Comparison of ENCODE assay signal across 8 mouse cellular contexts in genomic region chr8:47941028-47941427, GRCm38 (mm10). TPM values are rescaled to one million over a fixed set of nuclear protein-coding genes. Genes with fewer than 3 reads are reported as not detected.
A peak's percentile ranks its signal among the peaks of the same experiment; 100 is the strongest.
DNase-seq lines count a peak whose midpoint lies in the region; ATAC-seq lines count a peak whose summit lies in the region.

No protein-coding gene starts in this region.

- no peak overlapping the region for H3K4me2 ChIP-seq in limb, embryonic 13.5 days (replicated peaks)

- DNase-seq in adrenal gland, postnatal 14 days: peak; percentile 36
- no peak for DNase-seq in adrenal gland, adult 2 months
- peak; percentile 25 for DNase-seq in MN1 (ENCODE audit: low spot score)
- peak; percentile 69 for DNase-seq in heart, postnatal 4 days
- DNase-seq in urinary bladder, postnatal 4 days (ENCODE audit: low spot score in 2 of 2): no peak
- no peak for DNase-seq in thymus, adult 18-20 months

- 56% methylated on average over 5 of the region's 5 CpGs for WGBS in limb, embryonic 13.5 days

- ATAC-seq in limb, embryonic 13.5 days (ENCODE audit: low FRiP score, low read depth): no peak
- no peak for ATAC-seq in megakaryocyte-erythroid progenitor cell, adult 5-6 weeks (replicated peaks; ENCODE audit: low FRiP score, low TSS enrichment, poor library complexity, severe bottlenecking)

- H3K36me3 ChIP-seq in limb, embryonic 13.5 days: 0 out of 2 replicates have a peak, but pooled peaks cover 3% of the 10 kb centered on the region

- peaks cover 37% of the 10 kb centered on the region for H3K4me1 ChIP-seq in limb, embryonic 13.5 days

- H3K9ac ChIP-seq in limb, embryonic 13.5 days: no peak overlapping the region

- H3K27me3 ChIP-seq in limb, embryonic 13.5 days: no peaks in the 10 kb centered on the region

- H3K4me3 ChIP-seq in limb, embryonic 13.5 days: no peak overlapping the region

- no peaks in the 10 kb centered on the region for H3K9me3 ChIP-seq in limb, embryonic 13.5 days

- H3K27ac ChIP-seq in limb, embryonic 13.5 days: peak overlapping the region; percentile 22; the same call in 1 of the 2 replicates

RNA-seq across cellular contexts. Expression of gene Wwc2, which starts 49.7 kb away (rescaled TPM):
- 24.6 and 26.5 TPM in 2 replicates for total RNA-seq in adrenal gland, postnatal 14 days (2021)
- 10 to 100 TPM; 21.9 to 25.7 TPM for total RNA-seq in adrenal gland, adult 2 months (2021)
- polyA plus RNA-seq in adrenal gland, adult 2 months (2012; rRNA removed): 13.0 and 13.1 TPM in 2 replicates
- total RNA-seq in heart, postnatal 4 days (2021): 10 to 100 TPM; 47.4 to 47.9 TPM
- 12.0 and 12.2 TPM in 2 replicates for polyA plus RNA-seq in limb, embryonic 13.5 days (2015; fragmentation: Nextera tagmentation; extraction: Ambion mirVana)
- total RNA-seq in megakaryocyte-erythroid progenitor cell, adult 5-6 weeks (2014; fragmentation: Nextera tagmentation): 5.1 and 5.8 TPM in 2 replicates
- total RNA-seq in megakaryocyte-erythroid progenitor cell, adult 5-6 weeks (2017): 6.3 and 6.8 TPM in 2 replicates

Comparison
In these comparisons a context has a peak if more than half of its experiments do, and no peak if none do; other contexts are left out.
1. DNase-seq: peak in adrenal gland, postnatal 14 days (single experiment), MN1 (single experiment) and heart, postnatal 4 days (single experiment); none in adrenal gland, adult 2 months (single experiment), urinary bladder, postnatal 4 days (0 of 2) and thymus, adult 18-20 months (0 of 2).